Mouse (Mus musculus) spleen, adult 2 months (tissue): ENCODE measurements around the gene Egln1.

Experiments used
- CTCF ChIP-seq: fragments of 200-500 bp; IDR thresholded peaks from 2 replicates; pipeline ENCODE4 v1.5.1; 2011; ENCODE audit warnings: mild to moderate bottlenecking, inconsistent platforms; ENCODE audit not compliant: insufficient read depth, insufficient read length, insufficient replicate concordance; ENCODE audit errors: extremely low read depth
- POLR2A ChIP-seq: fragments of 200-500 bp; IDR thresholded peaks from 2 replicates; pipeline ENCODE4 v1.6.1; 2011; ENCODE audit warnings: low read depth, low read length, inconsistent platforms

DNA sequence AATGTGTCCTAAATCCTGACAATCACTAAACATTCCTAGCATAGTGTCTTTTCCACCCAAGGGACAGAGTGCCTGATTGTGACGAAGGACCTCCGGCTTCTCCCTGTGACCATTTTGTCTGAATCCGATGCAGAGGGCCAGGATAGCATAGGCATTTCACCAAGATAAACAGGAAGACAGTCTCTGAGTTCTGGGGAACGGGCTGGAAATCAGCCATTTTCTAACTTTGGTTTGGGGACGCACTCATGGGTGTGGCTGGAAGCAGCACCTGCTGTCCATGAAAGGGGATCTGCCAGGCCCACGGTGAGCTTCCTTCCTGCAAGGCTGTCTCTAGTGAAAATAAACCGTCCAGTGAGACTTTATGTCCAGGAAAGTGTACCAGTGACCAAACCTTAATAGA, 4.1 kb upstream of the Egln1 start:
- TF ChIP-seq CTCF (no peak), POLR2A (no peak)
